Mouse (Mus musculus): Measurements from ENCODE around the gene Bok. TPM values are rescaled to one million over a fixed set of nuclear protein-coding genes. Genes with fewer than 3 reads are reported as not detected.
"Not testable (repeated sequence)": the region's sequence is repeated elsewhere in the genome, so short reads cannot be mapped to it uniquely, and the experiment has no call there.

The Bok gene
- polyA plus RNA-seq, 1 experiment from 2014 or later = 57.2 TPM

- H3K9ac ChIP-seq (ENCODE audit: low read depth, low read length) = no peak overlapping the region
- no peak for TF ChIP-seq CTCF (IDR thresholded peaks at IDR 0.05; ENCODE audit: low read depth)
- no peak overlapping the region for H3K4me3 ChIP-seq (ENCODE audit: low read depth, low read length)
- H3K4me1 ChIP-seq (replicated peaks; ENCODE audit: control insufficient read depth, insufficient read depth, low read length) = no peaks in the 10 kb centered on the region
- H3K36me3 ChIP-seq (ENCODE audit: control insufficient read depth, insufficient read depth) = no peaks in the 10 kb centered on the region
- no peaks in the 10 kb centered on the region for H3K27me3 ChIP-seq (replicated peaks; ENCODE audit: control insufficient read depth, insufficient read depth, low read length)
- ATAC-seq = peak; percentile 84
- peak overlapping the region; percentile 83 for H3K27ac ChIP-seq (ENCODE audit: low read depth, low read length)
- WGBS = 37% methylated on average over 2 of the region's 2 CpGs
- H3K9me3 ChIP-seq (ENCODE audit: control insufficient read depth) = no peaks in the 10 kb centered on the region
- no peak overlapping the region for H3K4me2 ChIP-seq (replicated peaks; ENCODE audit: low read depth)
Observed at GRCm38 (mm10) chr1:93654798-93655197, 30.7 kb upstream of the Bok start.

GRCm38 (mm10) chr1:93656325-93657024 is 29.0 kb upstream of the Bok start:
- no peak for TF ChIP-seq CTCF (IDR thresholded peaks at IDR 0.05; ENCODE audit: low read depth)
- no peaks in the 10 kb centered on the region for H3K27me3 ChIP-seq (replicated peaks; ENCODE audit: control insufficient read depth, insufficient read depth, low read length)
- WGBS = 53% methylated on average over 7 of the region's 7 CpGs
- H3K4me3 ChIP-seq (ENCODE audit: low read depth, low read length) = no peak overlapping the region
- H3K4me1 ChIP-seq (replicated peaks; ENCODE audit: control insufficient read depth, insufficient read depth, low read length) = no peaks in the 10 kb centered on the region
- no peak overlapping the region for H3K9ac ChIP-seq (ENCODE audit: low read depth, low read length)
- H3K36me3 ChIP-seq (ENCODE audit: control insufficient read depth, insufficient read depth) = no peaks in the 10 kb centered on the region
- peak; percentile 73; the same call in 1 of the 2 replicates for ATAC-seq
- peak overlapping the region; percentile 37; the same call in 1 of the 2 replicates for H3K27ac ChIP-seq (ENCODE audit: low read depth, low read length)
- H3K4me2 ChIP-seq (replicated peaks; ENCODE audit: low read depth) = no peak overlapping the region
- H3K9me3 ChIP-seq (ENCODE audit: control insufficient read depth) = no peaks in the 10 kb centered on the region

GRCm38 (mm10) chr1:93657025-93657360 is 28.5 kb upstream of the Bok start:
- H3K27me3 ChIP-seq (replicated peaks; ENCODE audit: control insufficient read depth, insufficient read depth, low read length) = no peaks in the 10 kb centered on the region
- H3K9me3 ChIP-seq (ENCODE audit: control insufficient read depth) = no peaks in the 10 kb centered on the region
- no peaks in the 10 kb centered on the region for H3K4me1 ChIP-seq (replicated peaks; ENCODE audit: control insufficient read depth, insufficient read depth, low read length)
- no peak for TF ChIP-seq CTCF (IDR thresholded peaks at IDR 0.05; ENCODE audit: low read depth)
- no peaks in the 10 kb centered on the region for H3K36me3 ChIP-seq (ENCODE audit: control insufficient read depth, insufficient read depth)
- peak; percentile 85 for ATAC-seq
- WGBS = 27% methylated on average over 5 of the region's 5 CpGs
- H3K4me3 ChIP-seq (ENCODE audit: low read depth, low read length) = no peak overlapping the region
- H3K9ac ChIP-seq (ENCODE audit: low read depth, low read length) = no peak overlapping the region
- H3K27ac ChIP-seq (ENCODE audit: low read depth, low read length) = peak overlapping the region; percentile 37; the same call in 1 of the 2 replicates
- H3K4me2 ChIP-seq (replicated peaks; ENCODE audit: low read depth) = no peak overlapping the region

- H3K4me2 ChIP-seq (replicated peaks; ENCODE audit: low read depth); H3K36me3 ChIP-seq (ENCODE audit: control insufficient read depth, insufficient read depth); H3K4me3 ChIP-seq (ENCODE audit: low read depth, low read length); H3K27ac ChIP-seq (ENCODE audit: low read depth, low read length); H3K27me3 ChIP-seq (replicated peaks; ENCODE audit: control insufficient read depth, insufficient read depth, low read length); ATAC-seq; H3K9me3 ChIP-seq (ENCODE audit: control insufficient read depth); H3K9ac ChIP-seq (ENCODE audit: low read depth, low read length); H3K4me1 ChIP-seq (replicated peaks; ENCODE audit: control insufficient read depth, insufficient read depth, low read length): not testable (repeated sequence)
Observed at GRCm38 (mm10) chr1:93658559-93658958, 26.9 kb upstream of the Bok start, which contains the start of gene Stk25. Stk25 (minus strand) TSS chr1:93658659.

GRCm38 (mm10) chr1:93667760-93668400 is 17.6 kb upstream of the Bok start:
- H3K4me2 ChIP-seq (replicated peaks; ENCODE audit: low read depth) = peak overlapping the region; percentile 76
- no peaks in the 10 kb centered on the region for H3K9me3 ChIP-seq (ENCODE audit: control insufficient read depth)
- no peaks in the 10 kb centered on the region for H3K27me3 ChIP-seq (replicated peaks; ENCODE audit: control insufficient read depth, insufficient read depth, low read length)
- no peak overlapping the region for H3K27ac ChIP-seq (ENCODE audit: low read depth, low read length)
- no peak overlapping the region for H3K9ac ChIP-seq (ENCODE audit: low read depth, low read length)
- H3K36me3 ChIP-seq (ENCODE audit: control insufficient read depth, insufficient read depth) = no peaks in the 10 kb centered on the region
- 0 out of 2 replicates have a peak, but pooled peaks have one; percentile 2 for TF ChIP-seq CTCF (IDR thresholded peaks at IDR 0.05; ENCODE audit: low read depth)
- ATAC-seq = peak; percentile 20; the same call in 1 of the 2 replicates
- H3K4me3 ChIP-seq (ENCODE audit: low read depth, low read length) = no peak overlapping the region
- 37% methylated on average over 13 of the region's 13 CpGs for WGBS
- H3K4me1 ChIP-seq (replicated peaks; ENCODE audit: control insufficient read depth, insufficient read depth, low read length) = peaks cover 16% of the 10 kb centered on the region

GRCm38 (mm10) chr1:93668791-93669548 is 16.5 kb upstream of the Bok start:
- Histone ChIP-seq H3K4me2 (replicated peaks; ENCODE audit: low read depth) (peak overlapping the region; percentile 76), H3K4me3 (ENCODE audit: low read depth, low read length) (peak overlapping the region; percentile 34), H3K4me1 (replicated peaks; ENCODE audit: control insufficient read depth, insufficient read depth, low read length) (peaks cover 16% of the 10 kb centered on the region), H3K9me3 (ENCODE audit: control insufficient read depth) (no peaks in the 10 kb centered on the region), H3K9ac (ENCODE audit: low read depth, low read length) (peak overlapping the region; percentile 48), H3K36me3 (ENCODE audit: control insufficient read depth, insufficient read depth) (no peaks in the 10 kb centered on the region), H3K27me3 (replicated peaks; ENCODE audit: control insufficient read depth, insufficient read depth, low read length) (no peaks in the 10 kb centered on the region), H3K27ac (ENCODE audit: low read depth, low read length) (peak overlapping the region; percentile 71; the same call in 1 of the 2 replicates)
- peak; percentile 94 for TF ChIP-seq CTCF (IDR thresholded peaks at IDR 0.05; ENCODE audit: low read depth)
- peak; percentile 83 for ATAC-seq
- WGBS = 10% methylated on average over 17 of the region's 17 CpGs

Measured in intestine, postnatal 0 days (tissue).